Mouse (Mus musculus): ENCODE data around the gene Cntf. TPM values are rescaled to one million over a fixed set of nuclear protein-coding genes. Genes with fewer than 3 reads are reported as not detected.
A peak's percentile ranks its signal among the peaks of the same experiment; 100 is the strongest.
"Not testable (repeated sequence)": the region's sequence is repeated elsewhere in the genome, so short reads cannot be mapped to it uniquely, and the experiment has no call there.

Cntf gene
- total RNA-seq, 2 experiments from 2014 or later: 1.6 TPM

GRCm38 (mm10) chr19:12780437-12780836, 15.0 kb upstream of the Cntf start:
- intact Hi-C loops (cut with DNase I): no loop called here
- no peak for DNase-seq

GRCm38 (mm10) chr19:12770888-12771287, 5.5 kb upstream of the Cntf start:
- DNase-seq: peak; percentile 40 to 42
- intact Hi-C loops (cut with DNase I): no loop called here

DNA sequence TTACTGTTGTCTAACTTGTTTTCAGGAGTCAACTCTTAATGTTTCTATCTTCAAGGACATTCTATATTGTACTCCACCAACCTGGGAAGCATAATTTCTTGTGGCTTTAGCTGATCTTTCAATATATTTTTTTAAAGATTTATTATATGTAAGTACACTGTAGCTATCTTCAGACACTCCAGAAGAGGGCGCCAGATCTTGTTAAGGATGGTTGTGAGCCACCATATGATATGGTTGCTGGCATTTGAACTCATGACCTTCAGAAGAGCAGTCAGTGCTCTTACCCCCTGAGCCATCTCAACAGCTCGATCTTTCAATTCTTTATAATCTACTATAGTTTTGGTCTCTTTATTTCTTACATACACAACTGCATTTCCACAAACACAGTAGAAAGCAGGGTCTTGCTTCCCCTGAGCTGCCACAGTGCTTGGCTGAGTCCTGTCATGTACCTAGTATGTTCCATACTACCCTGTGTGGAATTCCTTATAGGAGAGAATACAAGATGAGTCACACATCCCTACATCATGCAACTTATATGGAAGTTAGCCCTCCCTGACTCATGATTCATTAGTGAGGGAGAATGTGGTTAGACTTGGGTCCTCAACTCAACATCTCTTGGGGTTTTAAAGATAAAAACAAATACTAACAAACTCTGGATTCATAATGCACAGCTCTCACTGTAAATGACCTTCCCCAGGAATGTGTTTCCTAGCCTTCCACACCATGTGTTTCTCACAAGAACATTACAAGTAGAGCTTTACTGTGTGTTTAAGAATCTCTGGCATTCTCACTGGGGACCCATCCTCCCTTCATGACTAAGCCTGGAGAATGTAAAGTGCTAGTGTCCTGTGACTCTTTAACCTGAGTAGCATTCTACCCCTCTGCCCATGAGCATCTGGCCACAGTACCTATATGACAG, 3.0 kb downstream of the Cntf start:
- DNase-seq: no peak
- intact Hi-C loops (cut with DNase I): loop anchor here (5.0 kb wide), 1 partner anchor 35 kb away; the partner anchor contains the start of genes Lpxn and Zfp91

- peak; percentile 32 to 45 for DNase-seq
- intact Hi-C loops (cut with DNase I): loop anchor here (5.0 kb wide), 1 partner anchor 38 kb away; the partner anchor contains the start of genes Lpxn and Zfp91
Measured at GRCm38 (mm10) chr19:12759656-12760055, 5.8 kb downstream of the Cntf start.

- DNase-seq: no peak
- intact Hi-C loops (cut with DNase I): no loop called here
Measured at GRCm38 (mm10) chr19:12758936-12759478, 6.4 kb downstream of the Cntf start.

DNA sequence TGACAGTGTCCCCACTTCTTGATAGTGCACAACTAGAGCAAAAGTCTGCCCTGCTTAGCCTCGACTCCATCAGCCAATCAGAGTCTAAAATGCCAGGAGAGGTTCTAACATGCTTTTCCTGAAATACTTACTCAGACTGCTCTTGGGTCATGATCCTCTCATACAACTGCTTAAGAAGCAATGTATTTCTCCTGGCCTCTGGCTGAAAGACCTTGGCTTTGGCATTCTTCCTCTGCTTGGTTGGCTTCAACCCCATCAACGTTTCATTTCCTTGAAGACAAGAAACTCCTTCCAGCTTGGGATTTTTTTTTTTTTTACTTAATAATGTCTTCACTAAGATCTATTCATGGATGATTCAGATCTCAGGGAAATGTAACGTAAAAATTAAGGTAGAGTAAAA, 9.1 kb downstream of the Cntf start:
- intact Hi-C loops (cut with DNase I): no loop called here
- DNase-seq: no peak

DNA sequence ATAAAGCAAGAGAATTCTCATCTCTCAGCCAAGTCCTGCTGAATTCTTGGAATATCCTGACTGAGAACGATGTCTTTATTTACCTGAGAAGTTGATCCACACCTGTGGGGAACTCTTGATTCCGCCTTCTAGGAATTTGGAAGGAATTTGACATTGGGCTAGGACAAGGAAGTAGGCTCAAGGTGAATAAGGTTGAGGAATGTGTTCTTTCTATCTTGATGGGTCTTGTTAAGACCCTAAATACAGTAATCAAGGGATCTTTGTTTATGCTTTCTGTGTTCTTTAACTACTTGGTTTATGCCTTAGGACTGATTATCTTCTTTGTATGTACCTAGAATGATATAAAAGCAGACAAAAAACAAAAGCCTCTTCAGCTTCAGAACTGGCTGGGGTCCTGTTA, 33.5 kb downstream of the Cntf start:
- intact Hi-C loops (cut with DNase I): no loop called here
- DNase-seq: no peak

DNA sequence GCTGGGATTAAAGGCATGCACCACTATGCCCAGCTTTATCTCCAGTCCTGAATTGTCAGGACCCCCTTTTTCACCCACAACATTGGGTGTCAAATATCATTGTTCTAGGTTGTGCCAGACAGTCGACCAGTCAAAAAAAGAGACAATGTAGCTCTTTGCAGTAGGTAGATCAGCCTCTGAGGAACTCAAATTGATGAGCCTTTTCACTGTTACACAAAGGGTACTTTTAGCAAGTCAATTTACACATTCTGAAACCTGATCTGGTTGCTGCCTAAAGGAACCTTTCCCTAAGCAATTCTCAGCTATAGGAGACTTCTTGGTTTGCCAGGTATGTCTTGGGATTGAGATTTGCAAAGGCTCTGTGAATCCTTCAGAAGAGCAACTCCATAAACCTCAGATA, 34.4 kb downstream of the Cntf start:
- intact Hi-C loops (cut with DNase I): no loop called here
- no peak for DNase-seq

GRCm38 (mm10) chr19:12725851-12726250, 39.6 kb downstream of the Cntf start:
- intact Hi-C loops (cut with DNase I): no loop called here
- DNase-seq: no peak

DNA sequence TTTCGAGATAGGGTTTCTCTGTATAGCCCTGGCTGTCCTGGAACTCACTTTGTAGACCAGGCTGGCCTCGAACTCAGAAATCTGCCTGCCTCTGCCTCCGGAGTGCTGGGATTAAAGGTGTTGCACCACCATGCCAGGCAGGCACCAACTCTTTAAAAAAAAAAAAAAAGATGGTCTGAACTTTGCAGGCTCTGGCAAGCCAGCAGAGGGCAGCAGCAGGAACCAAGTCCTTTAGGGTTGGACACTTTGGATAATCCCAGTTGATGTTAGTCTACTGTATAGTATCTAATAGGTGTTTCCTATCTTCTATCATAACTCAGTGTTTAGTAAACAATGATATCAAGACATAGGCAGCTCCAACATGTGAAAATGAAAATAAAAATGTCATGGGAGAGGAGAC, 43.1 kb downstream of the Cntf start:
- intact Hi-C loops (cut with DNase I): loop anchor here (2.0 to 5.0 kb wide), 2 partner anchors 76 to 100 kb away; no protein-coding TSS in a partner anchor
- peak; percentile 40 to 61 for DNase-seq

GRCm38 (mm10) chr19:12721596-12721995, 43.8 kb downstream of the Cntf start:
- DNase-seq: not testable (repeated sequence)
- intact Hi-C loops (cut with DNase I): loop anchor here (5.0 kb wide), 1 partner anchor 101 kb away; no protein-coding TSS in a partner anchor

DNA sequence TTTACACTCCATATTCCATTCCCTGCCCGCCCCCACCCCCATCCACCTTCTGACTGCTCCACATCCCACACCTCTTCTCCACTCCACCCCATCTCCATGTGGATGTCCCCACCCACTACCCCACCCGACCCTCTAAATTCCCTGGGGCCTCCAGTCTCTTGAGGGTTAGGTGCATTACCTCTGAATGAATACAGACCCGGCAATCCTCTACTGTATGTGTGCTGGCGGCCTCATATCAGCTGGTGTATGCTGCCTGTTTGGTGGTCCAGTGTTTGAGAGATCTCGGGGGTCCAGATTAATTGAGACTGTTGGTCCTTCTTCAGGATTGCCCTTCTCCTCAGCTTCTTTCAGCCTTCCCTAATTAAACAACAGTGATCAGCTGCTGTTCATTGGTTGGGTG, 44.5 kb downstream of the Cntf start:
- not testable (repeated sequence) for DNase-seq
- intact Hi-C loops (cut with DNase I): loop anchor here (5.0 kb wide), 1 partner anchor 101 kb away; no protein-coding TSS in a partner anchor

GRCm38 (mm10) chr19:12720463-12720862, 45.0 kb downstream of the Cntf start:
- intact Hi-C loops (cut with DNase I): loop anchor here (5.0 kb wide), 1 partner anchor 102 kb away; no protein-coding TSS in a partner anchor
- DNase-seq: no peak

- intact Hi-C loops (cut with DNase I): no loop called here
- DNase-seq: no peak
Measured at GRCm38 (mm10) chr19:12719189-12719588, 46.2 kb downstream of the Cntf start.

Other genes starting within 250 kb of the Cntf start
- 1 to 10 TPM; 5.9 to 6.9 TPM for gene Fam111a, start 219.9 kb downstream of the Cntf start, total RNA-seq (2021)
- gene Gm4952, start 165.7 kb downstream of the Cntf start, total RNA-seq (2021): not detected
- gene Glyat, start 132.3 kb downstream of the Cntf start, total RNA-seq (2021): not detected
- gene Olfr1442, start 95.2 kb downstream of the Cntf start, total RNA-seq (2021): not detected
- not detected for gene Olfr1443, start 87.5 kb downstream of the Cntf start, total RNA-seq (2021)
- not detected for gene Keg1, start 69.8 kb downstream of the Cntf start, total RNA-seq (2021)
- gene Zfp91, start 30.5 kb upstream of the Cntf start, total RNA-seq (2021): 10 to 100 TPM; 78.7 to 80.7 TPM
- gene Lpxn, start 30.6 kb upstream of the Cntf start, total RNA-seq (2021): 1 to 10 TPM; 1.4 to 1.5 TPM
- gene Gm5244, start 81.0 kb upstream of the Cntf start, total RNA-seq (2021): not detected
- gene Olfr1444, start 91.7 kb upstream of the Cntf start, total RNA-seq (2021): not detected
- not detected for gene Olfr1445, start 118.2 kb upstream of the Cntf start, total RNA-seq (2021)
- gene Olfr1446, start 127.9 kb upstream of the Cntf start, total RNA-seq (2021): not detected
- gene Olfr1447, start 138.1 kb upstream of the Cntf start, total RNA-seq (2021): not detected
- gene Olfr1448, start 158.8 kb upstream of the Cntf start, total RNA-seq (2021): not detected
- not detected for gene Olfr1449, start 165.2 kb upstream of the Cntf start, total RNA-seq (2021)
- gene Olfr1450, start 184.6 kb upstream of the Cntf start, total RNA-seq (2021): not detected
- gene Olfr1451, start 229.4 kb upstream of the Cntf start, total RNA-seq (2021): not detected

Data from heart, postnatal 36 days (tissue).